Mouse (Mus musculus): ENCODE measurements around the gene Hnrnpul1. TPM values are rescaled to one million over a fixed set of nuclear protein-coding genes. Genes with fewer than 3 reads are reported as not detected.
A peak's percentile ranks its signal among the peaks of the same experiment; 100 is the strongest.
"Not testable (repeated sequence)": the region's sequence is repeated elsewhere in the genome, so short reads cannot be mapped to it uniquely, and the experiment has no call there.

The Hnrnpul1 gene
- 59.2 and 60.5 TPM in 2 replicates for polyA plus RNA-seq (2016; fragmentation: Nextera tagmentation; extraction: Ambion mirVana)

DNA sequence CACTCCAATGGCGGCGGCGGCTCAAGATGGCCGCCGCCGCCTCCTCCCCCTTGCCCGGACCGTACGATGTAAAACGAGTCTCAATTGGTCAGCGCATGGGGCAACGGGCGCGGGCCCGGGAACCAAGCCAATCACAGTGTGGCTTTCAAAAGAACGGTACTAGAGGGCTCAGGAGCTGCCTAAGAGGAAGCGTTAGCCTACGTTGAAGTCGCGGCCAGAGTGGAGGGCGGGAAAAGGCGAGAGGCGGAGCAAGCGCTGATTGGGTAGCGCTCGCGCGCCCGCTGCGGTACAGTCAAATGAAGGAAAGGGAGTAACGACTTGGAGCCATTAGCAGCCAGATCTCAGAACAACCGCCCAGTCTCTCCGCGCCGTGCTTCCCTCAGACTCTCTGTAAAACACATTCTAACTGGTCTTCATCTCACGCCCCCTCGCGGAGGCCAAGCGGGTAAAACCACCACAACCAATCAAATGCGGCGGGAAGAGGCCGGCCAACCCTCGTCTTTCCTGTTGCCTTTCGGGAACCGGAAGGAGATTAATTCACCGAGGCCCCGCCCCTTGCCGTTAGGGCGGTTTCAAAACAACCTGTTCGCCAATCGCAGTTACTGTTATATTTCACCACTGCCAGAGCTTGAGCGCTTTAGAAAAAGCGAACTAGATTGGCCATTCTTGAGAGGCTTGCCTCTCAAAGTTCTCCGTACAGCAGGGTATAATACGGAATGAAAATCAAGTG lies at the start of gene Hnrnpul1:
TSS of gene Hnrnpul1 (minus strand) at position 20 of the 730 bp plus-strand sequence.
- Histone ChIP-seq H3K36me3 (replicated peaks) (peaks cover 33% of the 10 kb centered on the region), H3K9me3 (no peaks in the 10 kb centered on the region), H3K27me3 (ENCODE audit: poor library complexity, severe bottlenecking) (no peaks in the 10 kb centered on the region), H3K4me3 (peak within 1 kb of the TSS; percentile 99), H3K27ac (peak within 1 kb of the TSS; percentile 99), H3K4me1 (peaks cover 21% of the 10 kb centered on the region)
- DNase-seq (ENCODE audit: extremely low spot score, low spot score), result peak; percentile 97
- under 1% methylated on average over 55 of the region's 55 CpGs for WGBS

DNA sequence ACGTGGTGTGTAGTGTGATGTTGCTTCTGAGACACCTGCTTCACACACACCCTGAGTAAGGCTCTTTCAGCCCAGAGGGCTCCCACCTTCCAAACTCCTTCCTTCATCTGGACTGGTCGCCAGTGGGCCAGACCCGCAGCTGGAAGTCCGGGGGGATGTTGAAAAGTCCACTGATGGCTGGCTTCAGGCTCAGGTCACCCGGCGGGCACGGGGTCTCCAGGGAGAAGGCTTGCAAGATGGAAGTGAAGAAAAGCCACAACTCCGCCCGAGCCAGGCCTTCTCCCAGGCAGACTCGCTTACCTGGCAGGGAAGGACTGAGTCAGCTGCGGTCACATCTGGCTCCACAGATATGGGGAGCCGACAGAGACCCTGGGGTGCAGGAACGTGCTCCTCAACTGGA lies 48.9 kb upstream of the Hnrnpul1 start:
- H3K4me3 ChIP-seq, result no peak overlapping the region
- peaks cover 2% of the 10 kb centered on the region; the same call in 1 of the 2 replicates for H3K9me3 ChIP-seq
- WGBS, result 84% methylated on average over 13 of the region's 13 CpGs
- no peak overlapping the region for H3K27ac ChIP-seq
- H3K36me3 ChIP-seq (replicated peaks), result no peaks in the 10 kb centered on the region
- peaks cover 15% of the 10 kb centered on the region for H3K4me1 ChIP-seq
- H3K27me3 ChIP-seq (ENCODE audit: poor library complexity, severe bottlenecking), result no peaks in the 10 kb centered on the region
- no peak for DNase-seq (ENCODE audit: extremely low spot score, low spot score)

DNA sequence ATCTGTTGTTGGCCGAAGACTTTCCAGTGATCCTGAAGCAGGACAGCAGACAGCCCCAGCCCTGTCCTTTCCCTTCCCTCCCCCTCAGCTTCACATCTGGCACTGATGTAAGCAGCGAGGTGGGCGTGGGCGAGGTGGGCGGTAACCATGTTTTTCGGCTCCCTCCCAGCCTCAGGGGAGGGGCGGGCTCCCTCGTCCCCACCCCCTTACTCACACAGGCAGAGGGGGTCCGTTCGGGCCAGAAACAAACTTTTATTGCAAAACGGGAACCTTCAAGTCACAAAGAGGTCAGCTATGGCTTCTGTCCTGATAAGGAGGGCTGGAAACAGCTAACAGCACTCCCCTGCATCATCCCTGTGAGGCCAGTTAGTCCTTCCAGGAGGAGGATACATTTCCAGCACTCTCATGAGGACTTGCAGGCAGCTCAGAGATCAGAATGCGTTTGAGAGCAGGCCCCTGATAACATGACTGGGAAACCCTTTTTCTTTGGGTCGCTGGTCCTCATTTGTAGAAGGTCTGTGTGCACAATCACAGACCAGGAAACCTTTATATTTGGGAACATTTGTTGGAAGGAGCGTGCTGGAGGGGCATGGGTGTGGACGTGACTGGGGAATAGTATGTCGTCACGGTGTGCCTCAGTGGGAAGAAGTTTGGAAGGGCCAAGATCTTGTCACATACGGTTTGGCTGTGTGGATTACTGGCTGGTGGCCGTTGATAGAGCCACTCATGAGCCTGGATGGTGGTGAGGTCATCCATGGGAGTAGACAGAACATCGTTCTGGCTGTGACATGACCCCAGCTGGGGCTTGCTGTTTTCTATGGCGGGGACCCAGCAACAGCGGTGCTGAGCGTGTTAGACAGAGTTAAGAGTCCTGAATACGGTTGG lies 47.9 kb upstream of the Hnrnpul1 start:
- H3K27me3 ChIP-seq (ENCODE audit: poor library complexity, severe bottlenecking), result no peaks in the 10 kb centered on the region
- H3K4me3 ChIP-seq, result peak overlapping the region; percentile 35
- 32% methylated on average over 24 of the region's 24 CpGs for WGBS

DNA sequence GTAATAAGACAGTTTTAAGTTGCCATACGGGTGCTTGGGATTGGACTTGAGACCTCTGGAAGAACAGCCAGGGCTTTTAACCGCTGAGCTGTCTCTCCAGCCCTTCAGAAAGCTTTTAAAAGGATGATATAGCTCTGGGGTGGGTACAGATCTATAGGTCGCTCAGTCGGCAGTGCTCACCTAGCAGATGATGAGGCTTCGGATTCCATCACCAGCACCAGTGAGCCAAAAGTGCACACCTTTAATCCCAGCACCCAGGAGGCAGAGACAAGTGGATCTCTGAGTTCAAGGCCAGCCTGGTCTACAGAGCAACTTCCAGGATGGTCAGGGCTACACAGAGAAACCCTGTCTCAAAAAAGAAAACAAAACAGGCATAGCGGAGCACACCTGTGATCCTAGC lies 46.5 kb upstream of the Hnrnpul1 start:
- no peak for DNase-seq (ENCODE audit: extremely low spot score, low spot score)
- Histone ChIP-seq H3K27me3 (ENCODE audit: poor library complexity, severe bottlenecking) (no peaks in the 10 kb centered on the region), H3K27ac (no peak overlapping the region), H3K4me1 (peaks cover 15% of the 10 kb centered on the region), H3K36me3 (replicated peaks) (no peaks in the 10 kb centered on the region), H3K9me3 (peaks cover 5% of the 10 kb centered on the region; the same call in 1 of the 2 replicates), H3K4me3 (no peak overlapping the region)
- 91% methylated on average over 6 of the region's 6 CpGs for WGBS

More for the DNA sequence above, 47.9 kb upstream of the Hnrnpul1 start:
- H3K27ac ChIP-seq, result peak overlapping the region; percentile 75
- no peaks in the 10 kb centered on the region for H3K36me3 ChIP-seq (replicated peaks)
- peaks cover 5% of the 10 kb centered on the region; the same call in 1 of the 2 replicates for H3K9me3 ChIP-seq
- H3K4me1 ChIP-seq, result peaks cover 15% of the 10 kb centered on the region
- peak; percentile 51 for DNase-seq (ENCODE audit: extremely low spot score, low spot score)

DNA sequence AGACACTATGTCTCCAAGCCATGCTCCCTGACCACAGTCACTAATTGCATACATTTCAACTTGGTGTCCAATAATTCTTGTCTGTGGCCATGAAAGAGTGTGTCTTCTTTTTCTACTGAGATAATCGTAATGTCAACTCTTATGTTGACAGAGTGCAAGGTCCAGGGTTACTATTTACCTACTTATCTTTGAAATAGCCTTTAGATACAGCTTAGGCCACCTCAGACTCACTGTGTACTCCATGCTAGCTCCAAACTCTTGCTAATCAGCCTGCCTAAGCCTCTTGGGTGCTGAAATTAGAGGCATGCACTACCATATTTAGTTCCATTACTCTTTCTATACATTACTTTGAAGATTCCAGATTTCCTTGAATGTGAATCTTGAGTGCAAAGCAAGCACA lies 44.8 kb upstream of the Hnrnpul1 start:
- peaks cover 5% of the 10 kb centered on the region; the same call in 1 of the 2 replicates for H3K9me3 ChIP-seq
- peaks cover 11% of the 10 kb centered on the region for H3K4me1 ChIP-seq
- no peaks in the 10 kb centered on the region for H3K27me3 ChIP-seq (ENCODE audit: poor library complexity, severe bottlenecking)
- H3K27ac ChIP-seq, result no peak overlapping the region
- no peaks in the 10 kb centered on the region for H3K36me3 ChIP-seq (replicated peaks)
- WGBS, result 91% methylated on average over 1 of the region's 1 CpGs
- H3K4me3 ChIP-seq, result no peak overlapping the region
- DNase-seq (ENCODE audit: extremely low spot score, low spot score), result no peak

DNA sequence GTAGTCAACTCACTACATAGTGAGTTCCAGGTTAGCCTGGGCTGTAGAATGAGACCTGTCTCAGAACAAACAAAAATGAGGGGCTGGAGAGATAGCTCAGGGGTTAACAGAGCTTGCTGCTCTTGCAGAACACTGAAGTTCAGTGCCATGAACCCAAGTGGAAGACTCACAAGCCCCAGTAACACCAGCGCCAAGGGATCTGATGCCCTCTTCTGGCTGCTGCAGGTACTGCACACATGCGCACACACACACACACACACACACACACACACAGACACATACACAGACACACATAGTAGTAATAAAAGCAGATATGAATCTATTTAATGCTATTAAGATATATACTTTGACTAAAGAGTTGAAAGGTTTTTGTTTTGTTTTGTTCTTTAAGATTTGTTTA lies 44.0 kb upstream of the Hnrnpul1 start:
- Histone ChIP-seq H3K27me3 (ENCODE audit: poor library complexity, severe bottlenecking) (no peaks in the 10 kb centered on the region), H3K27ac (no peak overlapping the region), H3K9me3 (peaks cover 5% of the 10 kb centered on the region; the same call in 1 of the 2 replicates), H3K4me3 (no peak overlapping the region), H3K4me1 (peaks cover 11% of the 10 kb centered on the region), H3K36me3 (replicated peaks) (no peaks in the 10 kb centered on the region)
- 70% methylated on average over 2 of the region's 2 CpGs for WGBS
- no peak for DNase-seq (ENCODE audit: extremely low spot score, low spot score)

DNA sequence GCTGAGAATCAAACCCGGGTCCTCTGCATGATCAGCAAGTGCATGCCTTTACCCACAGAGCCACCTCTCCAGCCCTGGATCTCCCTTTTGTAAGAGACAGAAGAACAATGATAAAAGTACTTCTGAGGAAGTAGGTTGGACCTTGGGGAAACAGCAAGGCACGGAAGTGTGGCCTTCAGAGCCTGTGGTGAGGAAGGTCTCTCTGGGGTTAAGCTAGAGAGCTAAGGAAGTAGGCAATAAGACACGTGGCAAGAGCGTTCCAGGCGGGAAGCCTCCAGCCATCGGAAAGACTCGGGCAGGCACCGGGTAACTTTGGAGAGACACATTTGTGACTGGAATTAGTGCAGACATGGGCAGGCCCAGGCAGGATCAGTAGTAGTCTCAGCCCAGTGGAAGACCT lies 40.2 kb upstream of the Hnrnpul1 start:
- Histone ChIP-seq H3K27me3 (ENCODE audit: poor library complexity, severe bottlenecking) (peaks cover 8% of the 10 kb centered on the region; the same call in 1 of the 2 replicates), H3K36me3 (replicated peaks) (no peaks in the 10 kb centered on the region), H3K27ac (no peak overlapping the region), H3K4me1 (0 out of 2 replicates have a peak, but pooled peaks cover 1% of the 10 kb centered on the region), H3K9me3 (peaks cover 5% of the 10 kb centered on the region; the same call in 1 of the 2 replicates), H3K4me3 (no peak overlapping the region)
- 88% methylated on average over 8 of the region's 8 CpGs for WGBS
- no peak for DNase-seq (ENCODE audit: extremely low spot score, low spot score)

DNA sequence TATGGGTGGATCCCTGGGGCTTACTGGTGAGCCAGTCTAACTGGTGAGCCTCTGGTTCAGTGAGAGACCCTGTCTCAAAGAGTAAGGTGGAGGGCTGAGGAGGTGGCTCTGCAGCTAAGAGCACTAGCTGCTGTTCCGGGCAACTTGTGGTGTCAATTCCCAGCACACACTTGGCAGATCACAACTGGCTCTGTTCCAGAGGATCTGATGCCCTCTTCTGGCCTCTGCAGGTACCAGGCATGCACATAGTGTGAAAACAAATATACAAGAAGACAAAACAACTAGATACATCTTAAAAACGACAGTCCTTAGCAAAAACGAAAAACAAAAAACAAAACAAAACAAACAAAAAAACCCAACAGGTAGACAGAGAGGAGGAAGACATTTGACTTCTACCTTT lies 39.1 kb upstream of the Hnrnpul1 start:
- peaks cover 12% of the 10 kb centered on the region for H3K4me1 ChIP-seq
- H3K36me3 ChIP-seq (replicated peaks), result no peaks in the 10 kb centered on the region
- H3K27ac ChIP-seq, result no peak overlapping the region
- WGBS, result 60% methylated on average over 3 of the region's 3 CpGs
- DNase-seq (ENCODE audit: extremely low spot score, low spot score), result no peak
- peaks cover 9% of the 10 kb centered on the region; the same call in 1 of the 2 replicates for H3K27me3 ChIP-seq (ENCODE audit: poor library complexity, severe bottlenecking)
- no peak overlapping the region for H3K4me3 ChIP-seq
- H3K9me3 ChIP-seq, result peaks cover 5% of the 10 kb centered on the region; the same call in 1 of the 2 replicates

DNA sequence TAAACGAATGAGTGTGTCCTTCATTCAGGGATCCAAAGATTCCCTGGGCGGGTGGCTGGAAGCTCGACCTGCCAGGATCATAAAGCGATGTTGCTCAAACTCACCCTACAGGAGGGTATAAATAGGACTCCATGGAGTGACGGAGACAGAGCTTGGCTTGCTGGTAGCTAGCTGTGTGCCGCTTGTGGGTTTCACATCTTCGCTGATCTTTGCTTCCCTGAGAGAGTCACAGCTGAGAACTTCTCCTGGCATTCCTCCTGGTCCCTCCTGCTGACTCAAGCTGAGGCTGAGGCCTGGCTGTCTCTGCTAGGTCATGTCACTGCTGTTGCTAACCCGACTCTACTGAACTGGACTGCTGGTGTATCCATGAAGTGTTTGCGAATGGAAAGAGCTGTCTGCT lies 38.4 kb upstream of the Hnrnpul1 start:
- WGBS, result 76% methylated on average over 9 of the region's 9 CpGs
- not testable (repeated sequence) for H3K27me3 ChIP-seq (ENCODE audit: poor library complexity, severe bottlenecking); DNase-seq (ENCODE audit: extremely low spot score, low spot score); H3K9me3 ChIP-seq; H3K4me3 ChIP-seq; H3K27ac ChIP-seq; H3K36me3 ChIP-seq (replicated peaks)
- peaks cover 19% of the 10 kb centered on the region for H3K4me1 ChIP-seq

DNA sequence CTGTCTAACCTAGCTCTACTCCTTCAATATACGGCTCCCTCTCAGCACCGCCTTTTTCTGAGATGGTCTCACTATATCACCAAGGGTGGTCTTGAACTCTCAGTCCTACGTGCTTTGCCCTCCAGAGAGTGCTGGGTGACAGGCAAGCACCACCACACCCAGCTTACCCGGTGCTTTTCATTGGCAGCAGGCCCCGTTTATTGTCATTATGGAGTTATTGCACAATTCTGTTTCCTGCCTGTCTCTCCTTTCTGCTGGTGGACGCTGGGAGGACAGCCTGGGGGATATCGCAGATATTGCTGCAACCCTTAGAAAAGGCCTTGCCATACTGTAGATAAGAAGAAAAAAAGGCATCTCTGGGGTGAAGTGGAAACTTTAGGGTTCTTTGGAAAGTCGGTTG lies 36.1 kb upstream of the Hnrnpul1 start:
- Histone ChIP-seq H3K4me3 (no peak overlapping the region), H3K27me3 (ENCODE audit: poor library complexity, severe bottlenecking) (peaks cover 21% of the 10 kb centered on the region; the same call in 1 of the 2 replicates), H3K36me3 (replicated peaks) (no peaks in the 10 kb centered on the region), H3K27ac (no peak overlapping the region), H3K9me3 (no peaks in the 10 kb centered on the region), H3K4me1 (peaks cover 42% of the 10 kb centered on the region)
- DNase-seq (ENCODE audit: extremely low spot score, low spot score), result no peak
- 83% methylated on average over 8 of the region's 8 CpGs for WGBS

DNA sequence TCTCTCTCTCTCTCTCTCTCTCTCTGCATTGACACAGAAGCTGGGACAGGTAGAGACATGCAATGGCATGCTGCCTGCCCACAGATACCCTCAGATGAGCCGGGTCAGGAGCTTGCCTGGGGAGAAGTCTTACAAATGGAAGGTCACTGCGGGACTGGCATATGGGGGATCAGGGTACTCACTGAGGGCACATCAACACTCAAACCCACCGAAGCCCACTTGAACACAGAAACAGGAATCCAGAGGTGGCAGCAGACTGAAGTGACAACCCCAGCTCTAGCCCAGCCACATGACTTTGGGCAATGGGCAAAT lies 34.5 kb upstream of the Hnrnpul1 start:
- Histone ChIP-seq H3K27me3 (ENCODE audit: poor library complexity, severe bottlenecking) (peaks cover 21% of the 10 kb centered on the region; the same call in 1 of the 2 replicates), H3K36me3 (replicated peaks) (no peaks in the 10 kb centered on the region; the same call in 1 of the 2 replicates), H3K9me3 (no peaks in the 10 kb centered on the region), H3K4me3 (peak overlapping the region; percentile 70), H3K27ac (peak overlapping the region; percentile 89), H3K4me1 (peaks cover 52% of the 10 kb centered on the region)
- DNase-seq (ENCODE audit: extremely low spot score, low spot score), result no peak
- 38% methylated on average over 3 of the region's 3 CpGs for WGBS

DNA sequence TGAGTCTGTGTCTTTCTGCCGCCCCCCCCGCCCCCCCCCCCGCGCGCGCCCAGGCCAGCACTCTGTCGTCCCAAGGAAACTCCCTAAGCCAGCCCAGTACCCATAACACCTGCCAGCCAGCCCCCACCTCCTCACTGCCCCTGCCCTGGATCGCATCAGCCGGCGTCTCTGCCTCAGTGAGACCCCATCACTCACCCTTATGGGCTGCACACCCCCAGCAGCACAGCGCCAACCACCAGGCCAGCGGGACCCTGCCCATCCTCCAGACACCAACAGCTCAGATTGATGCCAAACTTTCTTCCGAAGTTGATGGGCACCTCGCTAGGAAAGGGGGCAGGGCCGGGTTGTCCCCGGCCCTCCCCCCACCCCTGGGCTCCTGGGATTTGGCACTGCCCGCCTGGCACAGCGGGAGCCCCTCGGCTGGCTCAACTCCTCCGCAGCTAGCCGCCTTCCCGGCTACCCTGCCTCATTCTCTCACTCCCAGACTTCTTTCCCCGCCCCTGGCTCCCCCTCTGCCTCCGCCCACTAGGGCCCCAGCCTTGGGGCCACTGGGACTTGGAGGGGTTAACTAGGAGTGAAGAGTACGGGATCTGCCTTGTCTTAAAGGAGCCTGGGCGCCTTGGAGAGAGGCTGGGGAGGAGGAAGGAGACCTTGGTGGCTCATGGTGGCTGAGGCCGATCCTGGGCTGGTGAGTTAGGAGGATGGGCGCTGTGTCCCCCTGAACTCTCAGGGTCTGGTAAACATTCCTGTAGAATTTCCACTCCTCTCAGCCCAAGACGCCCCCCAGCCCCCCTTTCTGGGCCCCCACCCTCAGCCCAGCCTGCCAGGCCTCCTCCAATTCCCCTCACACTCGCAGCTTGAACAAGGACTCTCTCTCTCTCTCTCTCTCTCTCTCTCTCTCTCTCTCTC lies 33.9 kb upstream of the Hnrnpul1 start, which contains the start of gene Axl:
TSS of gene Axl (minus strand) at position 486 of the 909 bp plus-strand sequence.
- Histone ChIP-seq H3K27me3 (ENCODE audit: poor library complexity, severe bottlenecking) (peaks cover 21% of the 10 kb centered on the region; the same call in 1 of the 2 replicates), H3K4me3 (peak within 1 kb of the TSS; percentile 70), H3K36me3 (replicated peaks) (no peaks in the 10 kb centered on the region; the same call in 1 of the 2 replicates), H3K4me1 (peaks cover 52% of the 10 kb centered on the region), H3K27ac (peak within 1 kb of the TSS; percentile 89), H3K9me3 (no peaks in the 10 kb centered on the region)
- DNase-seq (ENCODE audit: extremely low spot score, low spot score), result peak; percentile 79
- under 1% methylated on average over 29 of the region's 30 CpGs for WGBS
